Mouse (Mus musculus): ENCODE measurements at regions not wholly inside any gene's neighbourhood (a gene's known extent, or its start where the extent isn't known, plus 50 kb on each side); places are given as distances from the start of the nearest gene placed in this dataset.

- no peak overlapping the region for H3K4me3 ChIP-seq
- H3K4me2 ChIP-seq = no peak overlapping the region
- H3K27ac ChIP-seq (replicated peaks) = no peak overlapping the region
- H3K9ac ChIP-seq = no peak overlapping the region
- H3K4me1 ChIP-seq = no peaks in the 10 kb centered on the region
- no peaks in the 10 kb centered on the region for H3K27me3 ChIP-seq (replicated peaks)
- H3K9me3 ChIP-seq = no peaks in the 10 kb centered on the region
- no peak for ATAC-seq (ENCODE audit: extremely low read depth, insufficient number of reproducible peaks, low FRiP score, low TSS enrichment)
- no peaks in the 10 kb centered on the region for H3K36me3 ChIP-seq
- 77% methylated on average over 1 of the region's 1 CpGs for WGBS
Measured at GRCm38 (mm10) chr1:83755336-83755735, 347.3 kb upstream of the Sphkap start.

- no peak overlapping the region for H3K4me3 ChIP-seq
- no peak for ATAC-seq (ENCODE audit: extremely low read depth, insufficient number of reproducible peaks, low FRiP score, low TSS enrichment)
- H3K4me2 ChIP-seq = no peak overlapping the region
- H3K36me3 ChIP-seq = no peaks in the 10 kb centered on the region
- no peaks in the 10 kb centered on the region for H3K9me3 ChIP-seq
- no peaks in the 10 kb centered on the region for H3K27me3 ChIP-seq (replicated peaks)
- 71% methylated on average over 4 of the region's 4 CpGs for WGBS
- H3K9ac ChIP-seq = no peak overlapping the region
- no peaks in the 10 kb centered on the region for H3K4me1 ChIP-seq
- no peak overlapping the region for H3K27ac ChIP-seq (replicated peaks)
Measured at GRCm38 (mm10) chr1:83752976-83753375, 345.0 kb upstream of the Sphkap start.

- H3K27ac ChIP-seq (replicated peaks) = no peak overlapping the region
- no peaks in the 10 kb centered on the region for H3K9me3 ChIP-seq
- H3K4me1 ChIP-seq = no peaks in the 10 kb centered on the region
- H3K4me3 ChIP-seq = no peak overlapping the region
- H3K9ac ChIP-seq = no peak overlapping the region
- no peaks in the 10 kb centered on the region for H3K36me3 ChIP-seq
- no peaks in the 10 kb centered on the region for H3K27me3 ChIP-seq (replicated peaks)
- no peak overlapping the region for H3K4me2 ChIP-seq
- 68% methylated on average over 4 of the region's 4 CpGs for WGBS
- ATAC-seq (ENCODE audit: extremely low read depth, insufficient number of reproducible peaks, low FRiP score, low TSS enrichment) = no peak
Measured at GRCm38 (mm10) chr1:83748974-83749373, 341.0 kb upstream of the Sphkap start.

GRCm38 (mm10) chr1:83748061-83748460, 340.1 kb upstream of the Sphkap start:
- Histone ChIP-seq H3K27me3 (replicated peaks) (no peaks in the 10 kb centered on the region), H3K9me3 (no peaks in the 10 kb centered on the region), H3K27ac (replicated peaks) (no peak overlapping the region), H3K36me3 (no peaks in the 10 kb centered on the region), H3K4me2 (no peak overlapping the region), H3K9ac (no peak overlapping the region), H3K4me1 (no peaks in the 10 kb centered on the region), H3K4me3 (no peak overlapping the region)
- 56% methylated on average over 3 of the region's 3 CpGs for WGBS
- no peak for ATAC-seq (ENCODE audit: extremely low read depth, insufficient number of reproducible peaks, low FRiP score, low TSS enrichment)

- 75% methylated on average over 3 of the region's 3 CpGs for WGBS
- no peaks in the 10 kb centered on the region for H3K9me3 ChIP-seq
- H3K4me1 ChIP-seq = no peaks in the 10 kb centered on the region
- no peak for ATAC-seq (ENCODE audit: extremely low read depth, insufficient number of reproducible peaks, low FRiP score, low TSS enrichment)
- no peaks in the 10 kb centered on the region for H3K27me3 ChIP-seq (replicated peaks)
- H3K36me3 ChIP-seq = no peaks in the 10 kb centered on the region
- no peak overlapping the region for H3K27ac ChIP-seq (replicated peaks)
- no peak overlapping the region for H3K9ac ChIP-seq
- no peak overlapping the region for H3K4me2 ChIP-seq
- no peak overlapping the region for H3K4me3 ChIP-seq
Measured at GRCm38 (mm10) chr1:83747412-83747811, 339.4 kb upstream of the Sphkap start.

GRCm38 (mm10) chr1:83746036-83746435, 338.0 kb upstream of the Sphkap start:
- Histone ChIP-seq H3K4me3 (no peak overlapping the region), H3K27ac (replicated peaks) (no peak overlapping the region), H3K9ac (no peak overlapping the region), H3K27me3 (replicated peaks) (no peaks in the 10 kb centered on the region), H3K4me1 (no peaks in the 10 kb centered on the region), H3K36me3 (no peaks in the 10 kb centered on the region), H3K9me3 (no peaks in the 10 kb centered on the region), H3K4me2 (no peak overlapping the region)
- 22% methylated on average over 6 of the region's 6 CpGs for WGBS
- ATAC-seq (ENCODE audit: extremely low read depth, insufficient number of reproducible peaks, low FRiP score, low TSS enrichment) = no peak

- ATAC-seq (ENCODE audit: extremely low read depth, insufficient number of reproducible peaks, low FRiP score, low TSS enrichment) = no peak
- Histone ChIP-seq H3K36me3 (no peaks in the 10 kb centered on the region), H3K9ac (no peak overlapping the region), H3K4me2 (no peak overlapping the region), H3K4me1 (no peaks in the 10 kb centered on the region), H3K27ac (replicated peaks) (no peak overlapping the region), H3K27me3 (replicated peaks) (no peaks in the 10 kb centered on the region), H3K9me3 (no peaks in the 10 kb centered on the region), H3K4me3 (no peak overlapping the region)
- 29% methylated on average over 2 of the region's 2 CpGs for WGBS
Measured at GRCm38 (mm10) chr1:83736428-83737117, 328.6 kb upstream of the Sphkap start.

- no peaks in the 10 kb centered on the region for H3K36me3 ChIP-seq
- 69% methylated on average over 1 of the region's 1 CpGs for WGBS
- H3K27me3 ChIP-seq (replicated peaks) = no peaks in the 10 kb centered on the region
- no peak overlapping the region for H3K4me3 ChIP-seq
- no peaks in the 10 kb centered on the region for H3K9me3 ChIP-seq
- no peak overlapping the region for H3K27ac ChIP-seq (replicated peaks)
- ATAC-seq (ENCODE audit: extremely low read depth, insufficient number of reproducible peaks, low FRiP score, low TSS enrichment) = no peak
- no peaks in the 10 kb centered on the region for H3K4me1 ChIP-seq
- H3K9ac ChIP-seq = no peak overlapping the region
- no peak overlapping the region for H3K4me2 ChIP-seq
Measured at GRCm38 (mm10) chr1:83731682-83732081, 323.7 kb upstream of the Sphkap start.

GRCm38 (mm10) chr1:83728810-83729209, 320.8 kb upstream of the Sphkap start:
- WGBS = 62% methylated on average over 6 of the region's 6 CpGs
- H3K27me3 ChIP-seq (replicated peaks) = no peaks in the 10 kb centered on the region
- H3K4me2 ChIP-seq = no peak overlapping the region
- no peak for ATAC-seq (ENCODE audit: extremely low read depth, insufficient number of reproducible peaks, low FRiP score, low TSS enrichment)
- no peak overlapping the region for H3K9ac ChIP-seq
- H3K4me3 ChIP-seq = no peak overlapping the region
- no peaks in the 10 kb centered on the region for H3K9me3 ChIP-seq
- H3K36me3 ChIP-seq = no peaks in the 10 kb centered on the region
- no peaks in the 10 kb centered on the region for H3K4me1 ChIP-seq
- H3K27ac ChIP-seq (replicated peaks) = no peak overlapping the region

GRCm38 (mm10) chr1:83727938-83728337, 319.9 kb upstream of the Sphkap start:
- Histone ChIP-seq H3K4me3 (no peak overlapping the region), H3K4me1 (no peaks in the 10 kb centered on the region), H3K9me3 (no peaks in the 10 kb centered on the region), H3K9ac (no peak overlapping the region), H3K4me2 (no peak overlapping the region), H3K27me3 (replicated peaks) (no peaks in the 10 kb centered on the region), H3K36me3 (no peaks in the 10 kb centered on the region), H3K27ac (replicated peaks) (no peak overlapping the region)
- WGBS = 80% methylated on average over 4 of the region's 4 CpGs
- ATAC-seq (ENCODE audit: extremely low read depth, insufficient number of reproducible peaks, low FRiP score, low TSS enrichment) = no peak

GRCm38 (mm10) chr1:83727215-83727614, 319.2 kb upstream of the Sphkap start:
- no peak for ATAC-seq (ENCODE audit: extremely low read depth, insufficient number of reproducible peaks, low FRiP score, low TSS enrichment)
- 75% methylated on average over 4 of the region's 4 CpGs for WGBS
- no peak overlapping the region for H3K4me3 ChIP-seq
- H3K4me2 ChIP-seq = no peak overlapping the region
- no peak overlapping the region for H3K9ac ChIP-seq
- H3K9me3 ChIP-seq = no peaks in the 10 kb centered on the region
- no peaks in the 10 kb centered on the region for H3K27me3 ChIP-seq (replicated peaks)
- H3K4me1 ChIP-seq = no peaks in the 10 kb centered on the region
- H3K27ac ChIP-seq (replicated peaks) = no peak overlapping the region
- H3K36me3 ChIP-seq = no peaks in the 10 kb centered on the region

- Histone ChIP-seq H3K4me1 (no peaks in the 10 kb centered on the region), H3K4me2 (no peak overlapping the region), H3K36me3 (no peaks in the 10 kb centered on the region), H3K27ac (replicated peaks) (no peak overlapping the region), H3K4me3 (no peak overlapping the region), H3K9me3 (no peaks in the 10 kb centered on the region), H3K9ac (no peak overlapping the region), H3K27me3 (replicated peaks) (no peaks in the 10 kb centered on the region)
- WGBS = 75% methylated on average over 1 of the region's 1 CpGs
- no peak for ATAC-seq (ENCODE audit: extremely low read depth, insufficient number of reproducible peaks, low FRiP score, low TSS enrichment)
Measured at GRCm38 (mm10) chr1:83723096-83723495, 315.1 kb upstream of the Sphkap start.

Measured in heart, embryonic 13.5 days (tissue).